Mouse (Mus musculus) midbrain, embryonic 16.5 days (tissue): ENCODE data around the gene Meiob. TPM values are rescaled to one million over a fixed set of nuclear protein-coding genes. Genes with fewer than 3 reads are reported as not detected.

Experiments used
- ATAC-seq: fragments of 200-750 bp; cut with Nextera tagmentation; 2 replicates; pipeline ENCODE4 v1.8.0; 2017; ENCODE audit warnings: moderate TSS enrichment
- H3K27ac ChIP-seq: fragments of 300-500 bp; sonication (generic); 2 replicates; pipeline ENCODE4 v1.5.1; 2014; ENCODE audit warnings: mild to moderate bottlenecking, low read length, mixed read lengths
- H3K27me3 ChIP-seq: fragments of 300-500 bp; sonication (generic); 2 replicates; pipeline ENCODE4 v1.6.1; 2014; ENCODE audit warnings: low read depth, low read length, mixed read lengths; ENCODE audit not compliant: control insufficient read depth, insufficient read depth
- H3K36me3 ChIP-seq: fragments of 300-500 bp; sonication (generic); 2 replicates; pipeline ENCODE4 v1.6.1; 2014; ENCODE audit warnings: mild to moderate bottlenecking, low read length, moderate library complexity, mixed read lengths; ENCODE audit not compliant: control insufficient read depth, insufficient read depth
- H3K4me1 ChIP-seq: fragments of 300-500 bp; sonication (generic); 2 replicates; pipeline ENCODE4 v1.6.1; 2014; ENCODE audit warnings: mild to moderate bottlenecking, low read length, mixed read lengths; ENCODE audit not compliant: control insufficient read depth, insufficient read depth
- H3K4me2 ChIP-seq: fragments of 300-500 bp; sonication (generic); 2 replicates; pipeline ENCODE4 v1.6.1; 2014; ENCODE audit warnings: mild to moderate bottlenecking, low read length, mixed read lengths
- H3K4me3 ChIP-seq: fragments of 300-500 bp; sonication (generic); 2 replicates; pipeline ENCODE4 v1.5.1; 2014; ENCODE audit warnings: low read depth, mild to moderate bottlenecking, low read length, moderate library complexity, mixed read lengths
- H3K9ac ChIP-seq: fragments of 300-500 bp; sonication (generic); 2 replicates; pipeline ENCODE4 v1.6.1; 2014; ENCODE audit warnings: low read depth, low read length, mixed read lengths
- H3K9me3 ChIP-seq: fragments of 300-500 bp; sonication (generic); replicated peaks from 2 replicates; pipeline ENCODE4 v1.6.1; 2014; ENCODE audit warnings: mild to moderate bottlenecking, low read length, mixed read lengths; ENCODE audit not compliant: control insufficient read depth, poor library complexity, severe bottlenecking
- WGBS: fragments of 180-500 bp; shearing (Covaris S2); extraction: QIAGEN DNeasy Blood & Tissue Kit; methylation state at CpG from one replicate; pipeline ENCODE4 v1.1.7; 2014; 5-methylcytosine and 5-hydroxymethylcytosine counted together
- polyA plus RNA-seq: library from polyadenylated mRNA; unstranded; fragments of >200 nt; fragmentation: Nextera tagmentation; extraction: Ambion mirVana; gene quantifications from 2 replicates; pipeline ENCODE4 v1.2.1, GENCODE M21; 2015

Gene Meiob
- polyA plus RNA-seq, 1 experiment from 2014 or later, result not detected

GRCm38 (mm10) chr17:24777073-24777472, 27.0 kb upstream of the Meiob start:
- H3K4me1 ChIP-seq, result no peaks in the 10 kb centered on the region
- H3K27ac ChIP-seq, result no peak overlapping the region
- no peak for ATAC-seq
- 75% methylated on average over 2 of the region's 2 CpGs for WGBS
- H3K9ac ChIP-seq, result no peak overlapping the region
- H3K9me3 ChIP-seq, result no peaks in the 10 kb centered on the region
- H3K4me3 ChIP-seq, result no peak overlapping the region
- no peaks in the 10 kb centered on the region for H3K27me3 ChIP-seq
- no peak overlapping the region for H3K4me2 ChIP-seq
- no peaks in the 10 kb centered on the region for H3K36me3 ChIP-seq

GRCm38 (mm10) chr17:24780821-24781220, 23.3 kb upstream of the Meiob start:
- no peaks in the 10 kb centered on the region for H3K9me3 ChIP-seq

GRCm38 (mm10) chr17:24792190-24792589, 11.9 kb upstream of the Meiob start:
- no peaks in the 10 kb centered on the region for H3K9me3 ChIP-seq
- no peaks in the 10 kb centered on the region for H3K36me3 ChIP-seq
- H3K27ac ChIP-seq, result no peak overlapping the region
- no peaks in the 10 kb centered on the region for H3K4me1 ChIP-seq
- H3K27me3 ChIP-seq, result no peaks in the 10 kb centered on the region
- 76% methylated on average over 8 of the region's 8 CpGs for WGBS
- H3K4me3 ChIP-seq, result no peak overlapping the region
- ATAC-seq, result no peak
- no peak overlapping the region for H3K4me2 ChIP-seq
- H3K9ac ChIP-seq, result no peak overlapping the region

More at GRCm38 (mm10) chr17:24780821-24781220, 23.3 kb upstream of the Meiob start:
- Histone ChIP-seq H3K36me3 (no peaks in the 10 kb centered on the region), H3K9ac (no peak overlapping the region), H3K4me1 (no peaks in the 10 kb centered on the region), H3K4me2 (no peak overlapping the region), H3K27ac (no peak overlapping the region), H3K4me3 (no peak overlapping the region), H3K27me3 (no peaks in the 10 kb centered on the region)
- 83% methylated on average over 2 of the region's 2 CpGs for WGBS
- no peak for ATAC-seq

- ATAC-seq, result no peak
- no peak overlapping the region for H3K4me3 ChIP-seq
- no peaks in the 10 kb centered on the region for H3K9me3 ChIP-seq
- WGBS, result 80% methylated on average over 12 of the region's 12 CpGs
- H3K4me2 ChIP-seq, result no peak overlapping the region
- H3K36me3 ChIP-seq, result no peaks in the 10 kb centered on the region
- H3K4me1 ChIP-seq, result no peaks in the 10 kb centered on the region
- no peak overlapping the region for H3K27ac ChIP-seq
- H3K27me3 ChIP-seq, result no peaks in the 10 kb centered on the region
- H3K9ac ChIP-seq, result no peak overlapping the region
These were observed 9.3 kb upstream of the Meiob start for GRCm38 (mm10) chr17:24794791-24795190.

GRCm38 (mm10) chr17:24796969-24797368, 7.1 kb upstream of the Meiob start:
- ATAC-seq, result no peak
- Histone ChIP-seq H3K4me3 (no peak overlapping the region), H3K9ac (no peak overlapping the region), H3K4me2 (no peak overlapping the region), H3K27me3 (no peaks in the 10 kb centered on the region), H3K27ac (no peak overlapping the region), H3K9me3 (no peaks in the 10 kb centered on the region), H3K36me3 (no peaks in the 10 kb centered on the region), H3K4me1 (no peaks in the 10 kb centered on the region)
- WGBS, result 69% methylated on average over 3 of the region's 3 CpGs

GRCm38 (mm10) chr17:24798229-24798628, 5.9 kb upstream of the Meiob start:
- Histone ChIP-seq H3K4me2 (no peak overlapping the region), H3K27ac (no peak overlapping the region), H3K9me3 (no peaks in the 10 kb centered on the region), H3K9ac (no peak overlapping the region), H3K4me3 (no peak overlapping the region), H3K4me1 (no peaks in the 10 kb centered on the region), H3K27me3 (0 out of 2 replicates have a peak, but pooled peaks cover 2% of the 10 kb centered on the region), H3K36me3 (no peaks in the 10 kb centered on the region)
- ATAC-seq, result no peak
- 60% methylated on average over 9 of the region's 9 CpGs for WGBS

- no peak for ATAC-seq
- Histone ChIP-seq H3K4me1 (no peaks in the 10 kb centered on the region; the same call in 1 of the 2 replicates), H3K27me3 (0 out of 2 replicates have a peak, but pooled peaks cover 2% of the 10 kb centered on the region), H3K9me3 (no peaks in the 10 kb centered on the region), H3K4me3 (no peak overlapping the region), H3K27ac (no peak overlapping the region), H3K9ac (no peak overlapping the region), H3K4me2 (no peak overlapping the region), H3K36me3 (no peaks in the 10 kb centered on the region)
- 88% methylated on average over 4 of the region's 4 CpGs for WGBS
These were observed 4.6 kb upstream of the Meiob start for GRCm38 (mm10) chr17:24799476-24799875.

GRCm38 (mm10) chr17:24800524-24800923, 3.6 kb upstream of the Meiob start:
- WGBS, result 51% methylated on average over 3 of the region's 3 CpGs
- no peak overlapping the region for H3K27ac ChIP-seq
- no peak overlapping the region for H3K4me2 ChIP-seq
- no peaks in the 10 kb centered on the region; the same call in 1 of the 2 replicates for H3K4me1 ChIP-seq
- no peak for ATAC-seq
- H3K9ac ChIP-seq, result no peak overlapping the region
- peaks cover 7% of the 10 kb centered on the region for H3K27me3 ChIP-seq
- no peaks in the 10 kb centered on the region for H3K36me3 ChIP-seq
- H3K4me3 ChIP-seq, result no peak overlapping the region
- no peaks in the 10 kb centered on the region for H3K9me3 ChIP-seq

GRCm38 (mm10) chr17:24811211-24811610, 7.1 kb downstream of the Meiob start:
- ATAC-seq, result no peak
- Histone ChIP-seq H3K4me2 (no peak overlapping the region), H3K9me3 (no peaks in the 10 kb centered on the region), H3K4me3 (no peak overlapping the region), H3K36me3 (no peaks in the 10 kb centered on the region), H3K27me3 (peaks cover 8% of the 10 kb centered on the region), H3K9ac (no peak overlapping the region), H3K4me1 (no peaks in the 10 kb centered on the region), H3K27ac (no peak overlapping the region)
- WGBS, result 80% methylated on average over 3 of the region's 3 CpGs
